Mouse (Mus musculus) hindbrain, embryonic 10.5 days (tissue): Measurements from ENCODE around the gene Egr2. TPM values are rescaled to one million over a fixed set of nuclear protein-coding genes. Genes with fewer than 3 reads are reported as not detected.

Experiments used
- DNase-seq: peaks from one replicate; pipeline ENCODE4 v3.0.0-alpha.2; 2017; ENCODE audit warnings: low spot score
- H3K27ac ChIP-seq: fragments of 300-500 bp; sonication (generic); 2 replicates; pipeline ENCODE4 v1.5.1; 2016; ENCODE audit warnings: mild to moderate bottlenecking, moderate library complexity
- H3K27me3 ChIP-seq: fragments of 300-500 bp; sonication (generic); 2 replicates; pipeline ENCODE4 v1.6.1; 2016; ENCODE audit warnings: mild to moderate bottlenecking; ENCODE audit not compliant: poor library complexity, insufficient read depth, severe bottlenecking
- H3K36me3 ChIP-seq: fragments of 300-500 bp; sonication (generic); 2 replicates; pipeline ENCODE4 v1.6.1; 2016; ENCODE audit warnings: mild to moderate bottlenecking, moderate library complexity
- H3K4me1 ChIP-seq: fragments of 300-500 bp; sonication (generic); replicated peaks from 2 replicates; pipeline ENCODE4 v1.6.1; 2016; ENCODE audit warnings: mild to moderate bottlenecking
- H3K4me3 ChIP-seq: fragments of 300-500 bp; sonication (generic); 2 replicates; pipeline ENCODE4 v1.5.1; 2016; ENCODE audit warnings: mild to moderate bottlenecking, moderate library complexity
- H3K9me3 ChIP-seq: fragments of 300-500 bp; sonication (generic); 2 replicates; pipeline ENCODE4 v1.6.1; 2016; ENCODE audit warnings: mild to moderate bottlenecking, moderate library complexity
- WGBS: fragments of 180-500 bp; shearing (Covaris S2); methylation state at CpG from one replicate; pipeline ENCODE4 v1.1.7; 2016; 5-methylcytosine and 5-hydroxymethylcytosine counted together
- polyA plus RNA-seq: library from polyadenylated mRNA; unstranded; fragments of >200 nt; fragmentation: Nextera tagmentation; extraction: Ambion mirVana; gene quantifications from 2 replicates; pipeline ENCODE4 v1.2.1, GENCODE M21; 2016

Egr2 gene
- polyA plus RNA-seq, 1 experiment from 2014 or later = 0.56 TPM

GRCm38 (mm10) chr10:67547850-67548260 lies 12.6 kb downstream of the Egr2 start:
- peak; percentile 54 for DNase-seq
- under 1% methylated on average over 20 of the region's 20 CpGs for WGBS
- Histone ChIP-seq H3K36me3 (peaks cover 11% of the 10 kb centered on the region; the same call in 1 of the 2 replicates), H3K27me3 (peaks cover 3% of the 10 kb centered on the region), H3K27ac (peak overlapping the region; percentile 98), H3K4me3 (peak overlapping the region; percentile 94), H3K4me1 (peaks cover 51% of the 10 kb centered on the region), H3K9me3 (no peaks in the 10 kb centered on the region)

DNA sequence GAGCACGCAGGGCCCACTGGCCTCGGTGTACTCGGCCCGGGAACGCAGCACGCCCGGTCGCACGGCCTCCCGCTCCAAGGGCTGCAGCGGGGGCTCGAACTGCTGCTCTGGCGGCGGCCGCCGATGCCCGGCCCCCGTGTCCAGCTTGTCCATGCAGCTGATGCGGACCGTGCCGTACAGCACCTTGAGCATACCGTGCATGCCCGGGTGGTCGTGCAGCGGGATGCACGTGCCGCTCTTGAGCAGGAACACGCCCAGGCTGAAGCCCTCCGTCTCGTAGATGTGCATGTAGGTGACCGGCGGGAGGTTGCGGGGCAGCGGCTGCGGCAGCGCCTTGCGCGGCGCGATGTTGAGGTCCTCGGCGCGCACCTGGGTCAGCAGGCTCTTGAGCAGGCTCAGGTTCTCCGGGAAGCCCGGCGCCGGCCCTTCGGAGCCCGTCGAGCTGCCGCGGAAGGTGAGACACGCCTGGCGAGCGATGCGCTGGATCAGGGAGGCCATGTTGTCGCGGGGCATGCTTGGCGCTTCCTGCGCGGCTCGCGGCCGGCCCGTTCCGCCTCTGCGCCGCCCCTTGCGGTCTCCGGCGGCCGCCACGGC lies 13.1 kb downstream of the Egr2 start:
- no peaks in the 10 kb centered on the region for H3K27me3 ChIP-seq
- peak overlapping the region; percentile 98 for H3K27ac ChIP-seq
- H3K4me1 ChIP-seq = peaks cover 51% of the 10 kb centered on the region
- H3K4me3 ChIP-seq = peak overlapping the region; percentile 94
- peaks cover 11% of the 10 kb centered on the region; the same call in 1 of the 2 replicates for H3K36me3 ChIP-seq
- peak; percentile 72 for DNase-seq
- WGBS = under 1% methylated on average over 73 of the region's 73 CpGs
- H3K9me3 ChIP-seq = no peaks in the 10 kb centered on the region

DNA sequence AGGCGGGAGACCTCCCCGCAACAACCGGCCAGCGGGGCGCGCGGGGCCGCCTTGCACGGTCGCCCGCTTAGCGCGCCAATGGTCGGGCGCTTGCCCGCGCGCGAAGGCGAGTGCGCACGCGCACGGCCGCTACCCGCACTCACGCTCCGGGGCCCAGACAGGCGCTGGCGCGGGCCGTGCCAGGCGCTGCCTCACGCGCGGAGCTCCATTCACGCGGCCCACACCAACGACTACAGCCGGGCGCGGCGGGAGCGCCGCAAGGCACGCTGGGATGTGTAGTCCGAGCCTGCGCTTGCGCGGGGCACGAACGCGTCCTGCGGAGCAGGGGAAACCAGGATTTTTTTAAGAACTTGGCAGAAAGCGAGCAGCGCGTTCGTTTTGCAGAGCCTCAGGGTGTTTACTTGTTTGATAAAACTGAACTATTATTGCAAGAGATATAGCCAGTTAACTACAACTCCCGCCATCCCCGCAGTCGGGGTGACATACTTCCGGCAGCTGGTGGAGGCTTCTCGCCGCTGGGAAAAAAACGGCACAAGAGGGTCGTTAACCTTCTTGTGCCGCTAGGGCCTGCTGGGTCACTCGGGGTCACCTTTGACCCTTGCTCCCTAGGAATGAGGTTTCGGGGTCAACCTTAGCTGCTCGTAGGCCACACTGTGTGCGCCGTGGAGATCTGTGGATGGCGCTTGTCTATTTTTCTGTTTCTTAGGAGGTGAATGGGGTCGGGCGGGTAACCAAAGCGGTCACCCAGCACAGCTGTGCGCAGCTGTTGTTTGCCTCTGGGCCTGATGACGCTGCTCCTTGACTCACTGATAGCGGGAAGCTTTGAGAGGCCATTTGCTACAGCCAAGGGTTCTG lies 13.8 kb downstream of the Egr2 start, which contains the start of gene Ado:
Gene Ado (minus strand): TSS at position 79 of the 855 bp plus-strand sequence.
- WGBS = under 1% methylated on average over 76 of the region's 79 CpGs
- Histone ChIP-seq H3K27ac (peak within 1 kb of the TSS; percentile 98), H3K27me3 (no peaks in the 10 kb centered on the region), H3K4me3 (peak within 1 kb of the TSS; percentile 94), H3K36me3 (peaks cover 11% of the 10 kb centered on the region; the same call in 1 of the 2 replicates), H3K9me3 (no peaks in the 10 kb centered on the region), H3K4me1 (peaks cover 51% of the 10 kb centered on the region)
- peak; percentile 92 for DNase-seq

- 83% methylated on average over 4 of the region's 4 CpGs for WGBS
- Histone ChIP-seq H3K4me1 (0 out of 2 replicates have a peak, but pooled peaks cover 4% of the 10 kb centered on the region), H3K9me3 (0 out of 2 replicates have a peak, but pooled peaks cover 3% of the 10 kb centered on the region), H3K4me3 (no peak overlapping the region), H3K27me3 (peaks cover 15% of the 10 kb centered on the region; the same call in 1 of the 2 replicates), H3K36me3 (no peaks in the 10 kb centered on the region), H3K27ac (no peak overlapping the region)
- DNase-seq = no peak
Observed at GRCm38 (mm10) chr10:67558053-67558452, 22.8 kb downstream of the Egr2 start.

DNA sequence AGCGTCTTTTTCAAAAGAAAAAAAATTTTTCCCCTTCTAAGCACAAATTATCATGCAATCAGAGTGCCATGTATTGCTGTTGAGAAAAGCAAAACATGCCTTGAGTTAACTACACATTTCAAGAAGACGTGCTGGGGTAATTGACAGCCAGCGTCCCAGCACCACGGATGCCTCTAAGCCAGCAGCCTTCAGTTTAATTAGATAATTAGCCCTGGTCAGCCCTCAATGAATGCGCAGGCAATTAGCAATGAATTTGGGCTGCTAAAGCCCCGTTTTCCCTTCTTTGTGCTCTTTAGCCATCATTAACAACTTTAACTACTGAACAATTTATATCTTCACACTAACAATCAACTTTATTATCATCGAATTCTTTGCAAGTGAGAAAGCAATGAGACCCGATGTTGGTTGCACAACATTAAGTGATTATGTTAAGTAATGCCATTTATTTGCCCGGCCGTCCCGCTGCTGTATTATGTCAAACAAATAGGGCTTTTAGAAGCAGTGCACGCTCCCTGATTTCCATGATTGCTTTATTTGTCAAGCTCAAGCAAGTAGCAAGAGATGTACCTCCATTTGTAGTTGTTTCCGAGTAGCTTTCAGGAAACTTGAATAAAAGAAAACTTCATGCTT lies 24.6 kb downstream of the Egr2 start:
- Histone ChIP-seq H3K27ac (no peak overlapping the region), H3K4me1 (0 out of 2 replicates have a peak, but pooled peaks cover 4% of the 10 kb centered on the region), H3K27me3 (peaks cover 26% of the 10 kb centered on the region; the same call in 1 of the 2 replicates), H3K9me3 (0 out of 2 replicates have a peak, but pooled peaks cover 3% of the 10 kb centered on the region), H3K4me3 (no peak overlapping the region), H3K36me3 (no peaks in the 10 kb centered on the region)
- WGBS = 59% methylated on average over 13 of the region's 13 CpGs
- no peak for DNase-seq

GRCm38 (mm10) chr10:67561185-67561584 lies 25.9 kb downstream of the Egr2 start:
- Histone ChIP-seq H3K27ac (no peak overlapping the region), H3K4me1 (0 out of 2 replicates have a peak, but pooled peaks cover 4% of the 10 kb centered on the region), H3K4me3 (no peak overlapping the region), H3K36me3 (no peaks in the 10 kb centered on the region), H3K9me3 (0 out of 2 replicates have a peak, but pooled peaks cover 3% of the 10 kb centered on the region), H3K27me3 (peaks cover 26% of the 10 kb centered on the region; the same call in 1 of the 2 replicates)
- WGBS = 83% methylated on average over 1 of the region's 1 CpGs
- DNase-seq = no peak

- H3K4me1 ChIP-seq = 0 out of 2 replicates have a peak, but pooled peaks cover 4% of the 10 kb centered on the region
- H3K27ac ChIP-seq = no peak overlapping the region
- peaks cover 20% of the 10 kb centered on the region; the same call in 1 of the 2 replicates for H3K27me3 ChIP-seq
- no peaks in the 10 kb centered on the region for H3K36me3 ChIP-seq
- WGBS = 90% methylated on average over 7 of the region's 7 CpGs
- H3K9me3 ChIP-seq = no peaks in the 10 kb centered on the region
- H3K4me3 ChIP-seq = no peak overlapping the region
- no peak for DNase-seq
Observed at GRCm38 (mm10) chr10:67564509-67564908, 29.2 kb downstream of the Egr2 start.

- 86% methylated on average over 8 of the region's 8 CpGs for WGBS
- DNase-seq = no peak
- peaks cover 20% of the 10 kb centered on the region; the same call in 1 of the 2 replicates for H3K27me3 ChIP-seq
Observed at GRCm38 (mm10) chr10:67566104-67566503, 30.8 kb downstream of the Egr2 start.

DNA sequence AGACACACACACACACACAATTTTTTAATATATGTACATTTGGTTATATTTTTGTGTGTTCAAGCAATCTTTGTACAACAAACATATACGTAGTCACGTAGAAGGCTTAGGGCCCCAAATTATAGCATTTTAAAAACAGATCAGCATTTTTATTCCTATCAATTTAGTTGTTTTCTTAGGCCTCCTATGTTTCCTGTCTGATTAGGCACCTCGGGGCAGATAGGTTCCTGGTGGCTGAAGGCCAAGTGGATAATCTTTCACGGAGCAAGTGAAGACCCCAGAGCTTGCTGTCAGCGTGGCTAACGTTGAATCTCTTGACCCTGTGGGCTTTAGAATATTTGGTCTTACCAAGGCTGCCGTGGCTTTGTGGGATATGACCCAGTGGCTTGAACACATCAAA lies 34.3 kb downstream of the Egr2 start:
- Histone ChIP-seq H3K9me3 (no peaks in the 10 kb centered on the region), H3K4me1 (peaks cover 4% of the 10 kb centered on the region; the same call in 1 of the 2 replicates), H3K27ac (no peak overlapping the region), H3K27me3 (peaks cover under 1% of the 10 kb centered on the region; the same call in 1 of the 2 replicates), H3K4me3 (no peak overlapping the region), H3K36me3 (no peaks in the 10 kb centered on the region)
- 82% methylated on average over 7 of the region's 7 CpGs for WGBS
- no peak for DNase-seq

More at GRCm38 (mm10) chr10:67566104-67566503, 30.8 kb downstream of the Egr2 start:
- no peaks in the 10 kb centered on the region for H3K36me3 ChIP-seq
- H3K9me3 ChIP-seq = no peaks in the 10 kb centered on the region
- H3K4me3 ChIP-seq = no peak overlapping the region
- H3K27ac ChIP-seq = no peak overlapping the region
- no peaks in the 10 kb centered on the region for H3K4me1 ChIP-seq

DNA sequence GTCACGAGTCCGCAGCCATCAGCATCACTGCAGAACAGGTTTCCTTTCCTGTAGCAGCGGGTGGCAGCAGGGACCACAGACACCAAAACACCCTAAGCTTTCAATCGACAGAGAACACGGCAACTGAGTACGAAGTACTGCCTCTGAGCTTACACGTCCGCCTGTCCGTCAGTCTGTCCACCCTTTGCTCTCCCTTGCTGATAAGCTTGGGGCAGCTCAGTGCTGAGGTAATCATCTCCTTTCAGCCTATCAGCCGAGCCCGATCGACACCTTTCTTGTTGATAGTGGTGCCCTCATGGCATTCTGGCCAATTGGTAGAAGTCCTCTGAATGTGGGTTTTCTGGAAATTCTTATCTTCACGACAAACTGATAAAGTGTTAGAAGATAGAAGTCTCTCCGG lies 36.2 kb downstream of the Egr2 start:
- peaks cover 4% of the 10 kb centered on the region; the same call in 1 of the 2 replicates for H3K4me1 ChIP-seq
- no peaks in the 10 kb centered on the region for H3K27me3 ChIP-seq
- no peaks in the 10 kb centered on the region for H3K36me3 ChIP-seq
- DNase-seq = no peak
- no peak overlapping the region for H3K4me3 ChIP-seq
- 93% methylated on average over 14 of the region's 14 CpGs for WGBS
- no peaks in the 10 kb centered on the region for H3K9me3 ChIP-seq
- no peak overlapping the region for H3K27ac ChIP-seq

GRCm38 (mm10) chr10:67573310-67573709 lies 38.0 kb downstream of the Egr2 start:
- Histone ChIP-seq H3K27ac (no peak overlapping the region), H3K27me3 (no peaks in the 10 kb centered on the region), H3K4me3 (no peak overlapping the region), H3K4me1 (peaks cover 4% of the 10 kb centered on the region; the same call in 1 of the 2 replicates), H3K36me3 (no peaks in the 10 kb centered on the region), H3K9me3 (no peaks in the 10 kb centered on the region)
- 80% methylated on average over 8 of the region's 8 CpGs for WGBS
- no peak for DNase-seq

DNA sequence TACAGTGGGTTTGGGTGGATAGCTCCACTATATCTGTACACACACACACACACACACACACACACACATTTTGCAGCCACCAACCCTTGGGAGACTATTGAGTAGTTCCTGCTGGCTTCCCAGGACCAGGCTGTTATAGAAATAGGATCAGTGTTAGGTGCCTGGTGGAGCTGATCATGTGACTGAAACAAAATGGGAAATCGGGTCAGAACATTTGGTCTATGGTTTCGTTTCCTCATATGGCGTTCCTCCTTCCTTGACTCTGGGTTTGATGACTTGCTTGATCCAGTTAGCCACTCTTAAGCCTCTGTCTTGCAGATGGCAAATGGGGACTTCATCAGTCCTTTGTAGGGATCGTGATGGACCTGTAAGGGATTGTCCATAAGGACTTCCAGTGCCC lies 44.6 kb downstream of the Egr2 start:
- Histone ChIP-seq H3K36me3 (no peaks in the 10 kb centered on the region), H3K27me3 (no peaks in the 10 kb centered on the region), H3K9me3 (no peaks in the 10 kb centered on the region), H3K27ac (no peak overlapping the region), H3K4me1 (no peaks in the 10 kb centered on the region), H3K4me3 (no peak overlapping the region)
- DNase-seq = no peak
- 94% methylated on average over 4 of the region's 4 CpGs for WGBS
